Mouse (Mus musculus) adrenal gland, postnatal 4 days (tissue): ENCODE results near the gene Zc3hav1. TPM values are rescaled to one million over a fixed set of nuclear protein-coding genes. Genes with fewer than 3 reads are reported as not detected.
A peak's percentile ranks its signal among the peaks of the same experiment; 100 is the strongest.

Source experiments
- DNase-seq, 2 experiments: peaks; one replicate each; pipeline ENCODE4 v3.0.0; 2021 to 2022; ENCODE audit warnings: low spot score in 2 of 2, mixed read lengths in 2 of 2
- total RNA-seq, 2 experiments: library from RNA; stranded (reverse); gene quantifications; 2 replicates each; pipeline ENCODE4 v1.2.3; 2021

Gene Zc3hav1
- total RNA-seq, 2 experiments from 2014 or later = 54.2 to 55.8 TPM

DNA sequence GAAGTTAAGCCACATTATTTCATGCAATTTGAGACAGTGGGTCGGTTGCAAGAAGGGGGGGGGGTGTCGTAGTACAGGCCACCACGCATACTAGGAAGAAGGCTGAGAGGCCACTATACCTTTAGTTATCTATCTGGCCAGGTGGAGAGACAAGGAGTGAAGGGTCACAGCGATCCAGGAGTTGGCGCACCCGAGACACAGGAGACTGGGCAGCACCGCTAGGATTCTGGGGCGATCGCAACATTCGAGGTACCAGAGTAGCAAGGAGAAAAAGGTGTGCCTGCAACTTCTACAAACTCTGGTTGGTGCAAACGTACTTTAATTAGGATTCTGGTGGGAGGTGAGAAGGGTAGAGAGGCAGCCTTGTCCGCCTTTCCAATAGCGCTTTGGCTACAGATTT is 1.2 kb downstream of the Zc3hav1 start:
- no peak for DNase-seq

DNA sequence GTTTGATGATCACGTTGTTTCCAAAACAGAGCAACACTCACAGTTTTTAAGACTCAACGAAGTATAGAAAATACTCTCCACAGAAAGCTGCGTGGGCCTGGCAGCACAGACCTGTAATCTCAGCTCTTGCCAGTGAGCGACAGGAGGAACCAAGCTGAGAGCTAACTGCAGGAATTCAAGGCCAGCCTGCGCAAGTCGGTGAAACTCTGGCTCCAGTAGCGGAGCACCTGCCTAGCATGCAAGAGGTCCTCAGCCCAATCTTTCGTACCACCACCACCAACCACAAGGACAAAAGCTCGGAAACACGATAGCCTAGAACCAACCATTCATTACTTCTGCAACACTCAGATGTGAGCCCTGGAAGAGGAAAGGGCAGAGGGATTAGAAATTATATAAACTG is 2.0 kb downstream of the Zc3hav1 start:
- no peak for DNase-seq

DNA sequence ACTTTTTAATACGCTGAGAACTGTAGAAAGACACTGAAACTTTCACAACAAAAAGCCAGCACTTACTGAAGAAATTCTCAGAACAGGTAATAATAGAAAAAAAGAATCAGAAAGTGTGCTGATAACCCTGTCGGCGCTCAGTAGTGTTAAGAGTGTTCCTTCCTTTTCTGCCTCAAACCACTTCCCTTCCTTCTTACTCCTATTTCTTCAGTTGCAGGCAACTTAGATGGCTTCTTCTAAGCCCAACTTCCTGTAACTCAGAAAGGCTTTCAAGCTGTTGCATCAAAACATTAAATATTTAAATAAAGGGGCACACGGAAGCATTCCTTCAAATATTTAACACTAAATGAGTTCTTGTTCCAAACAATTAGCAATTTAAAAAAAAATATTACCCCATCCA is 2.5 kb downstream of the Zc3hav1 start:
- DNase-seq = no peak

DNA sequence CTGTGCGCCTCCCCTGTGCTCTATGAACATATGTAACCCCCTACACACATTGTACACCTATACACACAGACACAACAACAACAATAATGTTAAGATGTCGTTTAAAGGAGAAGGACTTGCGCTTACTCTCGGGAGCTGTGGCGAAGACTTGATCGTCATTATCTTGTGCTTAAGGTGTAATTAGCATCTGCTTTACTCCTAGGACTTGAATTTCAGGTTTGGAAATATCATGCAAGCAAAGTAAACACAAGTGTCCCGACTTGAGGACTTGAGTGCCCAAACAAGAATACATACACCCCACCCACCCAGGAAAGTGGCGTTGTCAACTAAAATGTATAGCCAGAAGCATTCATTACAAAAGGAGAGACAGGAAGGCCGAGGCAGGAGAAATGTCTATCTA is 4.6 kb downstream of the Zc3hav1 start:
- no peak for DNase-seq

DNA sequence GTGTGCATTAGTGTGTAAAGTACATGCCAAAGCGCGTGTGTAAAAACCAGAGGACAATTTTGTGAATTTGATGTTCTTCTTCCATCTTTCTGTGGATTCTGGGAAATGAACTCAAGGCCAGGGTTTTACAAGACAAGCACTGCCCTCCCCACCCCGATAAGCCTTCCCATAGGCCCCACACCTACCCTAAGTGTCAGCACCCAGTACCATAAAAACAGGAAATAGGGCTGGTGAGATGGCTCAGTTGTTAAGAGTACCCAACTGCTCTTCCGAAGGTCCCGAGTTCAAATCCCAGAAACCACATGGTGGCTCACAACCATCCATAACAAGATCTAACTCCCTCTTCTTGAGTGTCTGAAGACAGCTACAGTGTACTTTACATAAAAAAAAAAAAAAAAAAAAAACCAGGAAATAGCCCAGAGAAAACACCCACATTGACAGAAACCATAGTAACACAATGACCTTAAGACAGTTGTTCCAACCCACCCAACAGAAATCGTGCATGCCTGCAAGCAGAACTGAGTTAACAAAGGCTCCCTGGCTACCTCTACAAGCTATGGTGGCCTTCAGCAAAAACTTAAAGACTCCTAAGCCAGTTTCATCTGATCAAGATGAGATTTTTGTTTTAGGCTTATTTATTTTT is 5.5 kb downstream of the Zc3hav1 start:
- no peak for DNase-seq

DNA sequence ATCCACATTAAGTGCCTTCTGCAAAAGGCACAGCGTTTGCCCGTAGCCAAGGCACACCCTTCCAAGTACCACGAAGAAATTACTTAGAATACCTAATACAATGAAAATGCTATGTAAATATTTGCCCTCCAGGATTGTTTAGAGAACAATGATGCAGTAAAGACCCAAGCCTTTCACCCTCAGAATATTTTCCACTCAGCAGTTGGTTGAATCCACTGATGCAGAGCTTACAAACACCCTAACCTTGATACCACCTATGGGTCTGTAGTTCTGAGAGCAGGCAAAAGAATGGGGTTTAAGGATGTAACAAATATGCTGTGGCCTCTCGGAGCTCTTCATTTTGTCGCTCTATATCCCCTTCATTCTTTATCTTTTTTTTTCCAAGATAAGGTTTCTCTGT is 6.5 kb downstream of the Zc3hav1 start:
- no peak for DNase-seq

DNA sequence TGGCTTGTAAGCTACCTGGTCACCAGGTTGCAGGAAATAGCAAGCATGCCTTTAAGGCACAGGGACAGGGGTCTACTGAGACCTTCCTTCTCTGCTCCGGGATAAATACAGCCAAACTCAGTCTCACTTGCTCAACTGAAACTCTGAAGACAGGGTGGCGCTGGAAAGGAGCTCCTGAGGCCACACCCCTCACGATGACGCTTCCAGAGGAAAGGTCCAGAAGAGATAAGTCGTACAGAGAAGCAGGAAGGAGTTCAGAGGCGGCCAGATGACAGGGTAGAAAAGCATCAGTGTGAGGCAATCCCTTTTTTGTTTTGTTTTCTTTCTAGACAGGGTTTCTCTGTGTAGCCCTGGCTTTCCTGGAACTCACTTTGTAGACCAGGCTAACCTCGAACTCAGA is 8.6 kb downstream of the Zc3hav1 start:
- DNase-seq = no peak

DNA sequence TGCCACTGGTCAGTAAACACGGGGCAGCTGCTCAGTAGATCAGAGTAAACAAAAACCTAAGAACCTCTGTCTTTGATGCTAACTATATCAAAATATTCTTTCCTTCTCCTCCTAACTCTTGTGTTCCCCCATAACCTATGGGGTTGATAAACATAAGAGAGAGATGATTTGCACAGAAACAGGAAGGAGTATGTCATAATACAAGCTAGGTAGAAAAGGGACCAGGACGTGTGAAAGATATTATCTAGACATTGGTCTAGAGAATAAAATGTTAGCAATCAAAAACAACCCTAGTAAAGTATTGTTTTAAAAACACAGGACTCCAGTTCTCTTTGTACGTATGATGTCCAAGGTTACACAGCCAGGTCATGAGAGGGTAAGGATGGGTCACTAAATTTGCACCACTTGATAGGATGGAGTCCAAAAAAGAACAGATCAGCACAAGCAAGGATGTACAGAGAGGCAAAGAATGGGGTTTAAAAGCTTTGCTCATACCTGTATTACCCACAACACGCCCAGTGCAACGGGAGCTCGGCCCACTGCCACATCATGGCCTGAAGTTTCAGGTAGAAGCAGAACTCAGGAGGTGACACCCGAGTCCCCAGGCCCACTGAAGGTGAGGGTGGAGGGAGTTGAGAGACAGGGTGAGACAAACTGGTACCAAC is 10.3 kb downstream of the Zc3hav1 start:
- no peak for DNase-seq

DNA sequence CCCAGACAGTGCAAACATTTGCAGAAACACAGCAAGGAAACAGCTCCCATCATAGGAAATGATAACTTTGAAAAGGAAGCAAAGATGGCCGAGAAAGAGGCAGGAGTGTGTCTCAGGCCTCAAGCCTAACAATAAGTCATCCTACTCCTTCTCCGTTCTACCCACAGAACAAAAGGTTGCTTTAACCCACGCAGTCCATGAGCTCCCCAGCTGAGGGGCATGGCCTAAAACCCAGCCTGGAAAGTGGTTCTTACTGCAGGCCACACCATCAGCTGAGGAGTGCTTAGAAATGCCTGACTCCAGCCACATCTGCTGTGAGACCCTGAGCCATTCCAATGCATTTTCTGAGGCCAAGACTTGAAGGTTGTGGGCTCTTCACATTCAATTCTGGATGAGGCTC is 10.8 kb downstream of the Zc3hav1 start:
- no peak for DNase-seq

DNA sequence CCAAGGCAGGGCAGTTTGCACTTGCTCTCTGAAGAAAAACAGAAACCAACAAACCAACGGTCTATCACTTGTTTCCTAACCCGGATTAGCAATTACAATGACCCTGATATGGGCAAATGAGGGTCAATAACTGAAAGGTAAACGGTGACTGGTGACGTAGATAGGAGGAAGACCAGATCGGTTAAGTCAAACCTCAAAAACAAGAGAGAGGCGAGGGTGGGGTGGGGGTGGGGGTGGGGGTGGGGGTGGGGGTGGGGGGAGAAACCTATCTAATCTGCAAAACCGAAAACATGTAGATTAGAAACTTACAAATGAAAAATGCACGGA is 11.8 kb downstream of the Zc3hav1 start:
- DNase-seq = no peak

DNA sequence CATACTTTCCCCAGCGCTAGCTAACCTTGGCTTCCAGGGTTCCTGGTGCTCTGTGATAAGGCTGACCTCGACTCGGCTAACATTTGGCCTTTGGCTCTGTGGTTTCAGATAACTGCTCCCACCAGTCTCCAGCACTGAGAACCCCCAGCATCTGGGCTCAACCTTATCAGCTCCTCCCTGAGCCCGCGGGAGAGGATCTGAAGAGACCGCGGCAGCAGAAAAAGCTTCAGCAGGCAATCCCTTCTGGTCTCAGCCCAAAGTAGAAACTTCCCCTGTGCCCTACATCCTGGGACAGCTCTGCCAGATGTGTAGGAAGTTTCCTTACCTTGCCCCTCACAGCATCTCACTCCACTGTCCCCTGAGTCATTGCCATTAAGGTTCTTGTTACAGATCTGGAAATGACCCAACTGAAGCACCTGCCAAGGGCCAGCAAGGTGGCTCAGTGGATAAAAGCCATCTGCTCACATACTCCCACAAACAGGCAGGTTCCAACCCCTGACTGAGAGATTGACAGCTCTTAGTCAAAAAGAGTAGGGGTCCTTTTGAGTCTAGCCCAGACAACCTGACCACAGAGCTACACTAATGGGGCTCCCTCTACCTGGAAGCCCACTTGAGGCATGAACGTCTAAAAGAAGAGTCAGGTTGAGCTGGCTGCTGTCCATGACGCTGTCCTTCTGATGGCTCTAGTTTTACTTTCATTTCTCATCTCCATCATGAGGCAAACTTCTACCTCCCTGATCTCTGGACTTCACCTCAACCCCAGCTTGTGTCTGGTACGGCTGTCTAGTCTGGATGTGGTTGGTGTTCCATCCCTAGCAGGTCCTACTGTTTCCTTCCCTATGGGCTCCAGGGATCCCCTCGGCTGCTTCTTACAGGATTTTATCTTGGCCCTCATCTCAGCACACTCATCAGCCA is 12.4 kb downstream of the Zc3hav1 start:
- DNase-seq = no peak

DNA sequence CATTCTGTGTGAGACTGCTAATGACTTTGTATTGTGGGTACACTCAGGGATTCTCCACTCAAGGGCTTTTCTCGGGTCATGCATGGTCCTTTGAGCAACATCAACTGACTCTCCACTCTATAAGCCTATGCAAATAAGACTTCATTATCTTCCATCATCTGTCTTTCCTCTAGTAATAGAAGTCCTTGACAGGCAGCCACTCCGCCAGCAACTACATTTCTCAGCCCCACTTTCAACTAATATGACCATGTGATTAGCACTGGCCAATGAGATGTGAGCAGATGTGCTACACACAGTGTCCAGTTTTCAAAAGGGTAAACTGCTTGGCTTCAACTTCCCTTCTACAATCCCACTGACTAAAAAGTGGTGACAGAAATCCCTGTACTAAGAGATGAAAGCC is 15.3 kb downstream of the Zc3hav1 start:
- no peak for DNase-seq

DNA sequence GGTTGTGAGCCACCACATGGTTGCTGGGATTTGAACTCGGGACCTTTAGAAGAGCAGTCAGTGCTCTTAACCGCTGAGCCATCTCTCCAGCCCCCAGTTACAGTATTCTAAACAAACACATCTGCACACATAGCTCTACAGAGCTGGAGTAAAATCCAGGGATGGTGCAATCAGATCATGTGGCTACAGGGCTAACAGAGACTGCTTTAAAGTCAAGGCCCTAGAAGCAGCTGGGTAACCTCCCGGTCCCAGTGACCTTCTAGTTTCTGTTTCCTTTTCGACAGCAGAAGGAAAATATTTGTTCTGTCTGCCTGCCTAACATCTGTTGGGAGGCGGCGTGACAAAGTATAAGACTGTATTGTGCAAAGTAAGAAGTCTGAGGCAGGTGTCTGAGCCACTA is 16.5 kb downstream of the Zc3hav1 start:
- no peak for DNase-seq

DNA sequence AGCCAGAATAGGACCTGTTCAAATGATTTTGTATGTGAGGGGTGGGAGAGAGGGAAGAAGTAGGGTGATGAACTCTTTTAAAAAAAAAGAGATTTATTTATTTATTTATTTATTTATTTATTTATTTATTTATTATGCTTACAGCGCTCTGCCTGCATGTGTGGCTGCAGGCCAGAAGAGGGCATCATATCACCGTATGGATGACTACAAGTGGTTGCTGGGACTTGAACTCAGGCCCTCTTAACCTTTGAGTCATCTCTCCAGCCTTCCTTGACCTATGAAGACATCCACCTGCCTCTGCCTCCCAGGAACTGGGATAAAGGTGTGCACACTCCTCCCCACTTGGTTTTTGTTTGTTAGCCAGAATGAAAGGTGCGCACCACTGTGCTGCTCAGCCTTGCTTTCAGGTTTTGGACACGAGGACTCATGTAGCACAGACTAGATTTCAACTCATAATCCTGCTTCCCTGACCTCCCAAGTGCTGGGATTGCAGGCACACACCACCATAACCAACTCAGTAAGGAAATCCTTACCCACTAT is 17.2 kb downstream of the Zc3hav1 start:
- DNase-seq = no peak

DNA sequence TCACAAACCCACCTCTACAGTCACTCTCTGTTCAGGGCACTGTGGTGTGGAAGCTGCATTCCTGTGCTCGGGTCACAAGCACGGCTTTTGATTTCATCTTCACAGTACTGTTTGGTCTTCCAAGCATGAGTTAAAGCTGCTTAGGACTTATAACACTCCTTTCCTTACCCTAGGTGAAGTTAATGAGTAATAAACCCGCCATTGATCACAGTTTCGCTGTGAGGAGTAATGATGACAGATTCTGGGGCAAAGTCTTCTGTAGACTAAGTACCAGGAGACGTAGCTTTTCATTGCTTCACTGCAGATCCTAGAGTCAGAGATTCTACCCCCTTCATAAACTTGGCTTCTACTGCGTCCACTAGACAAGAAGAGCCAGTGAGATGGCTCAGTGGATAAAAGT is 19.1 kb downstream of the Zc3hav1 start:
- no peak for DNase-seq

DNA sequence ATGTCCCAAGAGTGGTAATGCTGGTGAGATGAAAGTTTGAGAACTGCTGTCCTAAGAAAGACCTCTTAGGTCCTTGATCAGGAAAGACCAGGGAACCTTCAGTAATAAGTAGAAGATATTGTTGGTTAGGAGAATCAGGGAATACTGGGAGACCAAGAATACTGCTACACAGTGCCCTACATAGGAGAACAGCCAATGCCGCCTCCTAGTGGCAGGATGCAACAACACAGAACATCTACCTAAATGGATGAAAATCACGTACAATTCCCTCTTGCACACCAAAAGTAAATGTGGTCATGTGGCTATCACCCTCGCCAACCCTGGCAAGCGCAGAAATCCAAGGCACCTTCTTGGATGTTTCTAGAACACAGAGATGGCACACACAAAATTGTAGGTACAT is 27.8 kb downstream of the Zc3hav1 start:
- DNase-seq = no peak

DNA sequence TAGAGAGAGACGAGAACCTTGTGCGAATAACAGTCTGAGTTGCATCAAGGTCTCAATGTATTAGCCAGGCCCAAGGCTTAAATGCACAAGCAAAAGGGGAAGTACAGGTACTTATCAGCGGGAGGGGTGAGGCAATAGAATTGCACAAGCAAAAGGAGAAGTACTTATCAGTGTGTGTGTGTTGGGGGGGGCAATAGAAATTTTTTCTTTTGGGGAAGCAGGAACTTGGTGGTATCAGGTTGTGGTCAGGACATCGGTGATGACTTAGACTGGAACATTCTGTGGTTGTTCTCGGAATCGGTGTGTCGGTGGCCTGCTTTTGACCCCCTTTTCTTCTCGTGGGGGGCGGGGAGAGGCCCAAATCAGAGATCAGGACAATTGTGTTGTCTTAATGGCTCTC is 33.8 kb downstream of the Zc3hav1 start:
- DNase-seq = no peak

DNA sequence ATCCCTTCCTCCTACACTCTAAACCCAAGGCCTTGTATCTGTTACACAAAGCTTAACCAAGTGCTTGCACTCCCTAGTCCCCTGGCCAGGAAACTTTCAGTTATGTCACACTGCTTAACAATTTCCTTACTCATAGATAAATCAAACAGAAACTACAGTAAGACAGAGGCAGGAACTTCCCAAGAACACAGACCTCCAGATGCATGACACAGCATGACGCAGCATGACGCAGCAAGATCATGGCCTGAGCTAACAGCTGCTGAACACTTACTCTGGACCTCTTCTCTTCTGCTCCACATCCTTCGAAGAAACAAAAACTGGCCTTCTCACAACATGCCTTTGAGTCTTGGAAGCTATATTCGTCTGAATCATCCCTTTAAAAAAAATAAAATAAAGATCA is 38.4 kb downstream of the Zc3hav1 start:
- no peak for DNase-seq

DNA sequence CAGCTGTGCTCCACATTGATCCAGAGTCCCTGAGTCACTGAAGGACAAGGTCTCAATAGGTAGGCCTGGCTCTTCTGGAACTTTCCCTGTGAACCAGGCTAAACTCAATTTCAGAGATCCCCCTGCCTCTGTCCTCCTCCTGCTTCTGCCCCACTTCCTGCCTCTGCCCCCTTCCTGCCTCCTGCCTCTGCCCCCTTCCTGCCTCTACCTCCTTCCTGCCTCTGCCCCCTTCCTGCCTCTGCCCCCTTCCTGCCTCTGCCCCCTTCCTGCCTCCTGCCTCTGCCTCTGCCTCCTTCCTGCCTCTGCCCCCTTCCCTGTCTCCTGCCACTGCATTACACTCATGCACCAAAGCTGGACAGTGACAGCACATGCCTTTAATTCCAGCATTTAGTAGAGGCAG is 44.7 kb downstream of the Zc3hav1 start:
- no peak for DNase-seq

DNA sequence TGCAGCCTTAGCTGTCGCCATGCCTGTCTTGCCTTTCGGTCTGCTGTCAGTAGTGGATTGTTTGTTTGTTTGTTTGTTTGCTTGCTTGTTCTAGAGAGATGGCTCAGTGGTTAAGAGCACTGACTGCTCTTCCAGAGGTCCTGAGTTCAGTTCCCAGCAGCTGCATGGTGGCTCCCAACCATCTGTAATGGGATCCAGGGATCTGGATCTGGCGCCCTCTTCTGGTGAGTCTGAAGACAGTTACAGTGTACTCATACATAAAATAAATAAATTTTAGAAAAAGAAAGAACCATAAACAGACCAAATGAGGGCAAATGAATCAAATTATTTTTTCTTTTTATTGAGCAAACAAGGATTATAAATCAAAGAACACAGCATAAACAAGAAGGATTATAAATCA is 49.4 kb downstream of the Zc3hav1 start:
- no peak for DNase-seq

DNA sequence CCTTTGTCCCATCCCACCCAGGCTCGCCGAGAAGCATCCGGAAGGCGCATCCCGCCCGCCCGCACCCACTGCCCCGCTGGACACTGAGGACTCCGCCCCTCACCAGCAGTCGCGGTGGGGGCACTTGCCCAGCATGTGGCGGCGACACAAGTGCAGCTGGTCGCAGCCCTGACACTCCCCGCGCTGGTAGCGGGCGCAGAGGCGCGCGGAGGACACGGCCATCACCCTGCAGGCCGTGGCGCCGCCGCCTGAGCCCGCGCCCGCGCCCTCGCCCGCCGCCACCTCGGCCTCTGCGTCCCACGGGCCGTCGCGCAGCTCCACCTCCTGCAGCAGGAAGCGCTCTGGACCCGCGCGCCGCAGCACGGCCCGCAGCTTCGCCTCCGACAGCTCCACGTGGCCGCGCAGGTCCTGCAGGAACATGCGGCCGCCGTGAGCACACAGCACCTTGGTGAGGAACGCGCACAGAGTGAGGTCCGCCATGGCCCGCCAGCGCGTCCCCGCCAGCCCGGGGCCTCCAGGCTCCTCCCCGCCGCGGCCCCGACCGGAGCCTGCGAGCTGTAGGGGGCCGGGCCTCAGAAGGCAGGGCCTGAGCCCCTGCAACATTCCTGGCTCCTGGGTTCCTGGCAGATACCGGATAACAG is 55.5 kb downstream of the Zc3hav1 start, which contains the start of gene Zc3hav1l:
Gene Zc3hav1l (minus strand): TSS at position 499 of the 641 bp plus-strand sequence.
- DNase-seq = peak; percentile 49 to 59

DNA sequence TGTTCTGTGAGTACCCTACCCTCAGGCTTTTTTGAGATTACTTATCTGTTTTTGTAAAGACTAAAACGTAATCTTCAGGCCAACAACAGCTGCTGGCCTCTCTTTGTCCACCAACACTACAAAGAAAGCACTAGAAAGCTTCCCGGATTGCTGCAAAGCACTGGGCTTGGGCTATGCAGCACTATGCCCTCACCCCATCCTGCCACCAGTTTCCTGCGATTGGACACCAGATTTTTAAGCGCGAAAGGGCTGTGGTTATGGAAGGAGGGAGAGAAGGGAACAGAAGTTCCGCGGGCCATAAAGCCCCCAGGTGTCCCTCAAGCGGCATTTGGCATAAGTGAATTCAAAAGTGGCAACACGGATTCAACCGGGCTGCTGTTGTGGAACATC is 56.2 kb downstream of the Zc3hav1 start:
- DNase-seq = no peak
